Mouse (Mus musculus) midbrain, embryonic 16.5 days (tissue): ENCODE data around the gene Cdk14. TPM values are rescaled to one million over a fixed set of nuclear protein-coding genes. Genes with fewer than 3 reads are reported as not detected.

Source experiments
- ATAC-seq: fragments of 200-750 bp; cut with Nextera tagmentation; 2 replicates; pipeline ENCODE4 v1.8.0; 2017; ENCODE audit warnings: moderate TSS enrichment
- H3K27ac ChIP-seq: fragments of 300-500 bp; sonication (generic); 2 replicates; pipeline ENCODE4 v1.5.1; 2014; ENCODE audit warnings: mild to moderate bottlenecking, low read length, mixed read lengths
- H3K27me3 ChIP-seq: fragments of 300-500 bp; sonication (generic); 2 replicates; pipeline ENCODE4 v1.6.1; 2014; ENCODE audit warnings: low read depth, low read length, mixed read lengths; ENCODE audit not compliant: control insufficient read depth, insufficient read depth
- H3K36me3 ChIP-seq: fragments of 300-500 bp; sonication (generic); 2 replicates; pipeline ENCODE4 v1.6.1; 2014; ENCODE audit warnings: mild to moderate bottlenecking, low read length, moderate library complexity, mixed read lengths; ENCODE audit not compliant: control insufficient read depth, insufficient read depth
- H3K4me1 ChIP-seq: fragments of 300-500 bp; sonication (generic); 2 replicates; pipeline ENCODE4 v1.6.1; 2014; ENCODE audit warnings: mild to moderate bottlenecking, low read length, mixed read lengths; ENCODE audit not compliant: control insufficient read depth, insufficient read depth
- H3K4me2 ChIP-seq: fragments of 300-500 bp; sonication (generic); 2 replicates; pipeline ENCODE4 v1.6.1; 2014; ENCODE audit warnings: mild to moderate bottlenecking, low read length, mixed read lengths
- H3K4me3 ChIP-seq: fragments of 300-500 bp; sonication (generic); 2 replicates; pipeline ENCODE4 v1.5.1; 2014; ENCODE audit warnings: low read depth, mild to moderate bottlenecking, low read length, moderate library complexity, mixed read lengths
- H3K9ac ChIP-seq: fragments of 300-500 bp; sonication (generic); 2 replicates; pipeline ENCODE4 v1.6.1; 2014; ENCODE audit warnings: low read depth, low read length, mixed read lengths
- H3K9me3 ChIP-seq: fragments of 300-500 bp; sonication (generic); replicated peaks from 2 replicates; pipeline ENCODE4 v1.6.1; 2014; ENCODE audit warnings: mild to moderate bottlenecking, low read length, mixed read lengths; ENCODE audit not compliant: control insufficient read depth, poor library complexity, severe bottlenecking
- WGBS: fragments of 180-500 bp; shearing (Covaris S2); extraction: QIAGEN DNeasy Blood & Tissue Kit; methylation state at CpG from one replicate; pipeline ENCODE4 v1.1.7; 2014; 5-methylcytosine and 5-hydroxymethylcytosine counted together
- polyA plus RNA-seq: library from polyadenylated mRNA; unstranded; fragments of >200 nt; fragmentation: Nextera tagmentation; extraction: Ambion mirVana; gene quantifications from 2 replicates; pipeline ENCODE4 v1.2.1, GENCODE M21; 2015

The Cdk14 gene
- polyA plus RNA-seq, 1 experiment from 2014 or later, result 44.6 TPM

DNA sequence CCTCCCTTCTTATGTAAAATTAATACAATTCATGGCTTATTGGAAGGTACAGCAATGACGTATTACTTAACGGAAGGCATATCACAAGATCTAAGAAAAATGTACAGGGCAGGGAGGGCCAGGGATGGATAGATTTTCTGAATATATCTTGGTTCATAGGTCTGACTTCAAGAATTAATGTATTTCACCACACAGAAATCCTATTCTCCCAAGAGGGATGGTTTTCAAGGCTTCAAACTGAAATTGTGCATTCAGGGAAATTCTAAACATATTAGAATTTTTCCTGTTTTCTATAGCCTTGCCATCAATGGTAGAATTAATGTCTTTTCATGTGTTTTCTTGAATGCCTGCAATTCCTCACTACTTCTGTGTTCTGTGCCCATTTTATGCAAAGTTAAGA lies 593.2 kb downstream of the Cdk14 start:
- peaks cover 4% of the 10 kb centered on the region; the same call in 1 of the 2 replicates for H3K4me1 ChIP-seq
- 85% methylated on average over 2 of the region's 2 CpGs for WGBS

DNA sequence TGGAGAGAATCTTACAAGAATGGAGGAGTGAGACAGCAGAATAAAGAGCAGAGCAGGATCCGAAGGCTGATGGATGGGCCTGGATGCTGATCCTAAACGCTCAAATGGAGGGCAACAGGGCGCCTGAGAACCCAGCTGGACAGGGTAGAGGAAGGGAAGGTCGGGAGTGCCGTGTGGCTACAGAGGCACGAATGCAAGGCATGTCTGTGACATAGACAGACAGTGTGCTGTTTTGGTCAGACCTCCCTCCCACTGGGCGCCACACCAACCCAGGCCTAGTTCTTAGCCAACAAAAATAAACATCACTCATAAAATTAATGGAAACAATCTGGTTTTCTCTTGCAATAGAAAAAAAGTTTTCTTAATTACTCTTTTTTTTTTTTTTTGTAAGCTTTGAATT lies 594.2 kb downstream of the Cdk14 start:
- H3K4me2 ChIP-seq, result no peak overlapping the region
- H3K9me3 ChIP-seq, result no peaks in the 10 kb centered on the region
- no peak overlapping the region for H3K4me3 ChIP-seq
- H3K4me1 ChIP-seq, result peaks cover 13% of the 10 kb centered on the region
- WGBS, result 83% methylated on average over 7 of the region's 7 CpGs
- H3K27ac ChIP-seq, result no peak overlapping the region
- H3K9ac ChIP-seq, result no peak overlapping the region
- no peaks in the 10 kb centered on the region for H3K36me3 ChIP-seq
- no peaks in the 10 kb centered on the region for H3K27me3 ChIP-seq
- no peak for ATAC-seq

More for the DNA sequence above, 593.2 kb downstream of the Cdk14 start:
- Histone ChIP-seq H3K4me2 (no peak overlapping the region), H3K9me3 (no peaks in the 10 kb centered on the region), H3K9ac (no peak overlapping the region), H3K27ac (no peak overlapping the region), H3K36me3 (no peaks in the 10 kb centered on the region), H3K27me3 (no peaks in the 10 kb centered on the region), H3K4me3 (no peak overlapping the region)
- ATAC-seq, result no peak

DNA sequence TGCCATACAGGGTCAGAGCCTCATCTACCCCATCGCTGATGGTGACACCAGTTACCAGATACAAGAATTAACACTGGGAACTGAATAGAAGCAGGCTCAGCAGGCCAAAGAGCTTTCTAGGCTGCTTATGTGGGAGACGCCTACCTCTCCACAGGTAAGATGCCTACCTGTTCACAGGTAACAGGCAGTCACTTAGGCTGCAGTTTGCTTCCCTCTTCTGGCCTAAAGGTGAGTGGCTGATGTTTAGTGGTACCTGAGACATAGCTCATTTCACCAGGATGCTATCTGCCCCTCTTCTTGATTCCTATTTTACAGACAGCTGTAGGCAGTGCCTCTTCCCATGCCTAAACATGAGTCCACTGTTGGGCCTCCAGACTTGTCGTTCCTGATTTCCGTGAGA lies 595.0 kb downstream of the Cdk14 start:
- ATAC-seq, result no peak

DNA sequence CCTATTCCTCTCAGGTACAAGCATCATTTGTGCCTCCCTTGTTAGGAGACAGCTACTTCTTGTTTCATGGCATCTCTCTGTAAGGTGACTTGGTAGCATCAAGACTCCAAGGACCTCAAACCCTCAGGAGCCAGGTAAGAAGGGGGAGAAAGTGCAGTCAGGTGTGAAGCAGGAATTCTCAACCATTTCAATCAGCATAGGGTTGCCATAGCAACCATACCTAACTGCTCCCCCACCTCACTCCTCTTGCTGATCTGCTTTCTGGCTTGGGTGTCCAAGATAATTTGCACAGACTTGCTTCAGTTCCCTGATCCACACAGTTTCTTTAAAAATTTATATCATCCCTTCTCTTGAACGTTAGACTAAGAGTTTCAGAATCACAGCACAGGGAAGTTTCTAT lies 595.9 kb downstream of the Cdk14 start:
- H3K4me1 ChIP-seq, result peaks cover 15% of the 10 kb centered on the region
- H3K4me2 ChIP-seq, result no peak overlapping the region
- H3K4me3 ChIP-seq, result no peak overlapping the region
- H3K9ac ChIP-seq, result no peak overlapping the region
- H3K9me3 ChIP-seq, result no peaks in the 10 kb centered on the region
- H3K36me3 ChIP-seq, result no peaks in the 10 kb centered on the region
- WGBS, result 29% methylated on average over 1 of the region's 1 CpGs
- ATAC-seq, result 0 out of 2 replicates have a peak, but pooled peaks have one; percentile 61
- peak overlapping the region; percentile 23 for H3K27ac ChIP-seq
- H3K27me3 ChIP-seq, result no peaks in the 10 kb centered on the region

More for the DNA sequence above, 595.0 kb downstream of the Cdk14 start:
- H3K9ac ChIP-seq, result no peak overlapping the region
- H3K4me3 ChIP-seq, result no peak overlapping the region
- H3K27me3 ChIP-seq, result no peaks in the 10 kb centered on the region
- no peaks in the 10 kb centered on the region for H3K36me3 ChIP-seq
- 95% methylated on average over 4 of the region's 4 CpGs for WGBS
- peaks cover 15% of the 10 kb centered on the region for H3K4me1 ChIP-seq
- no peaks in the 10 kb centered on the region for H3K9me3 ChIP-seq
- H3K27ac ChIP-seq, result no peak overlapping the region
- H3K4me2 ChIP-seq, result no peak overlapping the region

DNA sequence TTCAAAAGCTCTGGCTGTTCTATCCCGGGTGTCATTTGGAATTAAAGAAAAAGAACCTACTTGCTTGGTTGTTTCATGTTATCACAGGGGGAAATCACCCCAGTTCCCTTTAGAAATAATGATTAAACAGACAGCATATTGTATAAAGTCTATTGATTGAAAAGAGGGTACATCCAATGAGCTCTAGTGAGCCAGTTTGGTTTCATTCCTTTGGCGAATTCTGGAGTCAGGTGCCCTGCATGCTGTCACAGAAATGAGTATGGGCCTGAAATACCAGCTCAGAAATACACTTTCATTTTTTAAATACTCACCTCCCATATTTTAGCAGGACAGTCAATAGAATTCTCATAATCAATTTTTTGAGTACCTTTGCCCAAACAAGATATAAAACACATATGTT lies 598.1 kb downstream of the Cdk14 start:
- Histone ChIP-seq H3K9me3 (no peaks in the 10 kb centered on the region), H3K27ac (peak overlapping the region; percentile 63), H3K36me3 (no peaks in the 10 kb centered on the region), H3K4me3 (no peak overlapping the region), H3K27me3 (no peaks in the 10 kb centered on the region), H3K9ac (no peak overlapping the region), H3K4me1 (peaks cover 15% of the 10 kb centered on the region), H3K4me2 (peak overlapping the region; percentile 40)
- ATAC-seq, result no peak
- 15% methylated on average over 2 of the region's 2 CpGs for WGBS

DNA sequence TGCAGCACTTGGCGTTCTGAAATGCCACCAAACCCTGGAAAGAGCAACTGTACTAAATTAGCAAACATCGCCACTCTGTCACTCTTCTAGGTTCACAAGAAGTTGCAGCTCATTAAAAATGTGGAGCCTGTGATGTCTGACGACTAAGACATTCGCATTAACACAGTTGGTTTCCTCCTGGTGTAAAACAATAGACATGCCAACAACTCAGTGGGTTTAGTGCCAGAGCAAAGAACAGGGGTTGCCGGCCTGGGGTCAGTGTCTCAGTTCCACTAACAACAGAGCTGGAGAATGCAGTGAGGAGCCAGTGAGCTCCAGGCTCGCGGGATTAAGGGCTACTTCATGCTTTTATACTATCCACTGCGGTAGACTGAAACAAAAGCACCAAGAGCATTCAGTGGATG lies 598.7 kb downstream of the Cdk14 start:
- Histone ChIP-seq H3K27me3 (no peaks in the 10 kb centered on the region), H3K4me1 (peaks cover 15% of the 10 kb centered on the region), H3K4me3 (no peak overlapping the region), H3K36me3 (no peaks in the 10 kb centered on the region), H3K9ac (no peak overlapping the region), H3K9me3 (no peaks in the 10 kb centered on the region), H3K27ac (peak overlapping the region; percentile 63), H3K4me2 (peak overlapping the region; percentile 40)
- ATAC-seq, result peak; percentile 59; the same call in 1 of the 2 replicates
- WGBS, result 7% methylated on average over 8 of the region's 8 CpGs

DNA sequence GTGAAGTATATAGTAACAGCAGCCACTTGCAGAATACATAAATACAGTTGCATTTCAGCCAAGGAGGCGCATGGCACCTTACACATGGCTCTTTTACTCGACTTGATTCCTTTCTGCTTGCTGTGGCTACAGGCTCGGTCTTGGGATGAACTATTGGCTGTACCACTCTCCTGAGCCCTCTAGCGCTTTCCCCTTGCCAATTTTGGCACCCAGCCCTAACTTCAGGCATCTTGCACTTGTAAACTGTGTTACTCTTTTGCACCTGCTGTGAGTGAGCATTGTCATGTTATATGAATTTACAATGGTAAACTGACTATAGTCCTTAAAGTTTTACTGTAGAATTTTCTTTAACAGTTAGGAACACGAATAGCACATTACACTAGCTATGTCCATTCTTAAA lies 603.1 kb downstream of the Cdk14 start:
- Histone ChIP-seq H3K4me2 (no peak overlapping the region), H3K36me3 (no peaks in the 10 kb centered on the region), H3K4me3 (no peak overlapping the region), H3K27me3 (no peaks in the 10 kb centered on the region), H3K9me3 (no peaks in the 10 kb centered on the region), H3K9ac (no peak overlapping the region), H3K27ac (no peak overlapping the region), H3K4me1 (peaks cover 21% of the 10 kb centered on the region)
- no peak for ATAC-seq
- WGBS, result 79% methylated on average over 5 of the region's 5 CpGs

DNA sequence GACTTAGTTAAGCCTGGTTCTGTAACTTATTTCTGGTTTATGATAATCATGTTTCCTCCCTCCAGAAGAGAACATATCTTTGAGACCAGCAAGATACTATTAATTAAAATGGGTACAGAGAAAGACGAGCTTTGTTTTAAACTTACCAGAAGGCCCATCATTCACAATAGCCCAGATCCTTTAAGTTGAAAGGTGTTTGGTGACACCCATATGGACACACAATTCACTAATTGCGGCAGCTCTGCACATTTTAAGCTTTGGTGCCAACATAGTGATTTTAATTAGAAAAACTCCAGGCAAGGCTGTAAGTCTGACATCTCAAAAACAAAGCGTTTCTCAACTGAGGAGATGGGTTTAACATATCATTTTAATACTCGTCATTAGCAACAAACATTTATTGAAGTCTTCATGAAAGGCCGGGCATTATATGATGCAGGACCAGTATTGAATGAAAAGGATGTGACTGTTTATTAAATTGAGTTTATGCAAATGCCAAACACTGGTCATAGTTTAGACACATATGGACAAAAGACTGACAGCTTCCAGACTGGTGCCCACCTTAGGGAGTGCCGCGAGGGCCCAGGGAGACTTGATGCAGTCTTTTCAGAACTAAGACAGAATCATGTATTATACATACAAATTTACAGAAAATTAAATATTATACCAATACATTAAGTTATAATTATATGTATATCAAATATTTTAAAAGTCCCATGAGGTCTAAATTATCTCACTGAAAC lies 605.5 kb downstream of the Cdk14 start:
- Histone ChIP-seq H3K9me3 (no peaks in the 10 kb centered on the region), H3K4me1 (peaks cover 11% of the 10 kb centered on the region), H3K27ac (no peak overlapping the region), H3K36me3 (no peaks in the 10 kb centered on the region), H3K27me3 (no peaks in the 10 kb centered on the region), H3K4me2 (no peak overlapping the region), H3K4me3 (no peak overlapping the region), H3K9ac (no peak overlapping the region)
- WGBS, result 73% methylated on average over 7 of the region's 7 CpGs
- no peak for ATAC-seq

DNA sequence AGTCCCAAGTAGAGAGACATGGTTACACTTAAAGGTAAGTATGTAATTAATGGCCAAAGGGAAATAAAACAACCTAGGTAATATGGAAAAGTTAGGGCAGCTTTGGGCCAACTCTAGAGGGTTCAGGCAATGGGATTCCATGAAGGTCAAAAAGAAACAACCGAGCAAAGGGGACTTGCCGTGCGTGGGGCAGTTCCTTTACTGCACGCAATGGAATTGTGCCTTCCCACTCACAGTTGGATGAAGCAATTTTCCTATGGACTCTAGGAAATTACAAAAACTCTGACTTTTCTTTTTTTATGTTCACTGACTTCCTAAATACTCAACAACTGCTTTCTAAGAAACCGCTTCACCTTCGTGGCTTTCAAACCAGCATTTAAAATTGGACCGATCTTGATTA lies 606.8 kb downstream of the Cdk14 start:
- Histone ChIP-seq H3K27ac (no peak overlapping the region), H3K4me2 (no peak overlapping the region), H3K9ac (no peak overlapping the region), H3K9me3 (no peaks in the 10 kb centered on the region), H3K36me3 (no peaks in the 10 kb centered on the region), H3K4me1 (peaks cover 11% of the 10 kb centered on the region), H3K4me3 (no peak overlapping the region), H3K27me3 (no peaks in the 10 kb centered on the region)
- 95% methylated on average over 7 of the region's 7 CpGs for WGBS
- no peak for ATAC-seq
